Mouse (Mus musculus) intestine, embryonic 14.5 days (tissue): ENCODE measurements around the gene Gm28053. TPM values are rescaled to one million over a fixed set of nuclear protein-coding genes. Genes with fewer than 3 reads are reported as not detected.

Experiments
- ATAC-seq: fragments of 200-750 bp; cut with Nextera tagmentation; replicated peaks from 2 replicates; pipeline ENCODE4 v1.8.0; 2017; ENCODE audit warnings: low read depth, moderate number of reproducible peaks, moderate TSS enrichment, moderate library complexity; ENCODE audit not compliant: low FRiP score, low TSS enrichment
- DNase-seq: peaks from one replicate; pipeline ENCODE4 v3.0.0-alpha.2; 2018; ENCODE audit warnings: low spot score
- H3K27ac ChIP-seq: fragments of 300-500 bp; sonication (generic); 2 replicates; pipeline ENCODE4 v1.5.1; 2014; ENCODE audit warnings: low read depth, mild to moderate bottlenecking, control low read depth
- H3K27me3 ChIP-seq: fragments of 300-500 bp; sonication (generic); replicated peaks from 2 replicates; pipeline ENCODE4 v1.6.1; 2014; ENCODE audit warnings: low read length, control low read depth; ENCODE audit not compliant: control insufficient read depth, insufficient read depth
- H3K36me3 ChIP-seq: fragments of 300-500 bp; sonication (generic); 2 replicates; pipeline ENCODE4 v1.6.1; 2014; ENCODE audit warnings: low read length, control low read depth; ENCODE audit not compliant: control insufficient read depth, insufficient read depth
- H3K4me1 ChIP-seq: fragments of 300-500 bp; sonication (generic); replicated peaks from 2 replicates; pipeline ENCODE4 v1.6.1; 2014; ENCODE audit warnings: low read length, control low read depth, mixed read lengths; ENCODE audit not compliant: control insufficient read depth, insufficient read depth
- H3K4me2 ChIP-seq: fragments of 300-500 bp; sonication (generic); 2 replicates; pipeline ENCODE4 v1.6.1; 2014; ENCODE audit warnings: low read length
- H3K4me3 ChIP-seq: fragments of 300-500 bp; sonication (generic); 2 replicates; pipeline ENCODE4 v1.5.1; 2014; ENCODE audit warnings: low read depth, low read length, control low read depth, mixed read lengths
- H3K9ac ChIP-seq: fragments of 300-500 bp; sonication (generic); 2 replicates; pipeline ENCODE4 v1.6.1; 2014; ENCODE audit warnings: mild to moderate bottlenecking, low read length
- H3K9me3 ChIP-seq: fragments of 300-500 bp; sonication (generic); 2 replicates; pipeline ENCODE4 v1.6.1; 2016; ENCODE audit warnings: low read length, control low read depth; ENCODE audit not compliant: control insufficient read depth
- WGBS: fragments of 180-500 bp; shearing (Covaris S2); extraction: QIAGEN DNeasy Blood & Tissue Kit; methylation state at CpG from one replicate; pipeline ENCODE4 v1.1.7; 2014; 5-methylcytosine and 5-hydroxymethylcytosine counted together
- polyA plus RNA-seq: library from polyadenylated mRNA; unstranded; fragments of >200 nt; fragmentation: Nextera tagmentation; extraction: Ambion mirVana; gene quantifications from 2 replicates; pipeline ENCODE4 v1.2.1, GENCODE M21; 2014

The Gm28053 gene
- polyA plus RNA-seq, 1 experiment from 2014 or later = 4.9 TPM

DNA sequence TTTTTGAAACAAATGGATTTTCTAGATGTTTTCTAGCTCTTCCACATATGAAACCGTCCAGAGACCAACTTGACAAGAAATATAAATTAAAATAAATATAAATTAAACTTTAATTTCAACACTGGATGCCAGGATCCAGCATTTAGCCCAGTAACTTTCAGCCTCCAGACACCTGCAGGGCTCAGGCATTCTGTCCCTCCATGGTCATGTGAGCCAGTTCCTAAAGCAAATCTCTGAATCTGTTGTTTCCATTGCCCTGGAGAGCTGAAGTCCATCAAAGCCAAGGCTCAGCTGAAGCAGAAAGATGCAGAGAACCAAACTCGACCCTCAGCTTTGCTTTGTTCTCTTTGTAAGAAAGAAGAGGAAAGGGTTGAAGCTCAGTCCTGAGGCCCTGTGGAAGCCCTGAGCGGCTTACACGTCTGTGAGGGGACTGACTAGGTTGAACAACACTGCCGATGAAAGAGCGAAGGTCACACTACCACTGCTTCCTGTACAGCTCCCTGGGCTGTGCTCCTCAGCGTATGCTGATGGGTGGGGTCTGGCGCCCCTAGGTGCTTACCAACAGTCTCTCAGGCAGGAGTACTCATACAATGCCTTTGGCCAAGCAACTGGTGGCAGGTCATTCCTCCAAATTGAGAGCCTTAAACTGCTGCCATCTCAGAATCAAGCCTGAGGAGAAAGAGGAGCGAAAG, 49.9 kb downstream of the Gm28053 start:
- Histone ChIP-seq H3K4me3 (no peak overlapping the region), H3K9me3 (no peaks in the 10 kb centered on the region), H3K27ac (no peak overlapping the region), H3K9ac (no peak overlapping the region), H3K36me3 (no peaks in the 10 kb centered on the region), H3K4me1 (no peaks in the 10 kb centered on the region), H3K27me3 (no peaks in the 10 kb centered on the region), H3K4me2 (no peak overlapping the region)
- DNase-seq = no peak
- WGBS = 63% methylated on average over 9 of the region's 9 CpGs
- no peak for ATAC-seq

DNA sequence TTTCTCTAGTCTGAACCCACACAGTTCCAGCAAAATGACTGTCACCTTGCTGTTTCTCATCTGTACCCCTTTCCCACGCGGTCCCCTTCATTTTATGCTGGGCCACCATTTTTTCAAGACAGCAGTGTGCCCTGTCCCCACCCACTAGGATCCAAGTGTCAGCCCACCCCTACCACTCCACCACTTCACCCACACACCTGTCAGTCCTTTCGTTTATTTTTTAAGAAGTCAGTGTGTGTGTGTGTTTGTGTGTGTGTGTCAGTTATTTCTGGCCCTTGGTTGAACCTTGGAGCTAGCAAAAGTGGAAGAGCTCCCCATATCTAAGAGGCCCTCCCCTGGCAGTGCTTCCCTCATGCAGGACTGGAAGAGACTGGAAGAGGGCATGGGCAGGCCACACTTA, 50.5 kb downstream of the Gm28053 start:
- ATAC-seq = no peak
- 84% methylated on average over 3 of the region's 3 CpGs for WGBS
- Histone ChIP-seq H3K4me3 (no peak overlapping the region), H3K36me3 (no peaks in the 10 kb centered on the region), H3K4me1 (no peaks in the 10 kb centered on the region), H3K4me2 (no peak overlapping the region), H3K27me3 (no peaks in the 10 kb centered on the region), H3K9ac (no peak overlapping the region), H3K9me3 (no peaks in the 10 kb centered on the region), H3K27ac (no peak overlapping the region)
- peak; percentile 42 for DNase-seq

DNA sequence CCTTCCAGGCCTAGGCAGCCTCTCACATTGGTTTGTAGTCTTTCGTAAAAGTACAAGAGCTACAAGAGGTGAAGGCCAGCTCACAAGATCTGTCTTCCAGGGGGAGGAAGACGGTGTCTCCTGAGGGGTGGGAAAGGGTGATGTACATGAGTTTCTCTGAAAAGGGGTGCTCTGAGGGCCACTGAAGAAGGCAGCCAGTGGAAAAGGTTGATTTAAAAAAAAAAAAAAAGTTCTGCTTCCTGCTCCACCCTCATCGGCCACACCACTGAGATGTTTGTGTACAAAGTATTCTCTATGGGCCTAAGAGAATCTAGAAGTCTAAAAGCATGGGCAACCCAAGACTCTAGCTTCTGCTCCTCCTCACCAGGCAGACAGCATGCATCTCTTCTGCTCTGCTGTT, 52.3 kb downstream of the Gm28053 start, which contains the start of gene Gimap3:
Gene Gimap3 (minus strand): TSS at position 156 of the 400 bp plus-strand sequence.
- 80% methylated on average over 3 of the region's 3 CpGs for WGBS
- Histone ChIP-seq H3K27ac (no peak within 1 kb of the TSS), H3K4me2 (no peak within 1 kb of the TSS), H3K4me3 (no peak within 1 kb of the TSS), H3K36me3 (no peaks in the 10 kb centered on the region), H3K9me3 (no peaks in the 10 kb centered on the region), H3K9ac (no peak within 1 kb of the TSS), H3K27me3 (no peaks in the 10 kb centered on the region), H3K4me1 (no peaks in the 10 kb centered on the region)
- ATAC-seq = no peak
- DNase-seq = no peak

- no peak overlapping the region for H3K4me3 ChIP-seq
- H3K4me1 ChIP-seq = no peaks in the 10 kb centered on the region
- H3K27me3 ChIP-seq = no peaks in the 10 kb centered on the region
- no peaks in the 10 kb centered on the region for H3K9me3 ChIP-seq
- DNase-seq (peak; percentile 93), ATAC-seq (no peak; the same call in 1 of the 2 replicates)
- no peak overlapping the region for H3K4me2 ChIP-seq
- H3K9ac ChIP-seq = no peak overlapping the region
- H3K27ac ChIP-seq = no peak overlapping the region
- 11% methylated on average over 8 of the region's 8 CpGs for WGBS
- H3K36me3 ChIP-seq = no peaks in the 10 kb centered on the region
Measured at GRCm38 (mm10) chr6:48772030-48772429, 53.6 kb downstream of the Gm28053 start.

- H3K4me1 ChIP-seq = 0 out of 2 replicates have a peak, but pooled peaks cover 5% of the 10 kb centered on the region
Measured at GRCm38 (mm10) chr6:48784406-48784805, 66.0 kb downstream of the Gm28053 start.

GRCm38 (mm10) chr6:48785189-48785588, 66.8 kb downstream of the Gm28053 start:
- no peak for ATAC-seq

More at GRCm38 (mm10) chr6:48784406-48784805, 66.0 kb downstream of the Gm28053 start:
- whole genome bisulfite sequencing = 96% methylated on average over 1 of the region's 1 CpGs
- H3K4me3 ChIP-seq = no peak overlapping the region
- H3K27ac ChIP-seq = no peak overlapping the region
- ATAC-seq (no peak), DNase-seq (no peak)
- 0 out of 2 replicates have a peak, but pooled peaks cover 2% of the 10 kb centered on the region for H3K9me3 ChIP-seq
- H3K4me2 ChIP-seq = no peak overlapping the region
- H3K9ac ChIP-seq = no peak overlapping the region
- no peaks in the 10 kb centered on the region for H3K27me3 ChIP-seq
- H3K36me3 ChIP-seq = no peaks in the 10 kb centered on the region

GRCm38 (mm10) chr6:48785601-48786000, 67.2 kb downstream of the Gm28053 start:
- ATAC-seq (no peak), DNase-seq (no peak)
- H3K4me3 ChIP-seq = no peak overlapping the region
- no peak overlapping the region for H3K4me2 ChIP-seq
- no peaks in the 10 kb centered on the region for H3K9me3 ChIP-seq
- no peaks in the 10 kb centered on the region for H3K27me3 ChIP-seq
- H3K9ac ChIP-seq = no peak overlapping the region
- H3K36me3 ChIP-seq = no peaks in the 10 kb centered on the region
- WGBS = 70% methylated on average over 2 of the region's 2 CpGs
- no peak overlapping the region for H3K27ac ChIP-seq
- H3K4me1 ChIP-seq = 0 out of 2 replicates have a peak, but pooled peaks cover 5% of the 10 kb centered on the region

More at GRCm38 (mm10) chr6:48785189-48785588, 66.8 kb downstream of the Gm28053 start:
- WGBS = 52% methylated on average over 1 of the region's 1 CpGs
- no peak for DNase-seq
- Histone ChIP-seq H3K27ac (no peak overlapping the region), H3K4me2 (no peak overlapping the region), H3K36me3 (no peaks in the 10 kb centered on the region), H3K4me3 (no peak overlapping the region), H3K9ac (no peak overlapping the region), H3K4me1 (0 out of 2 replicates have a peak, but pooled peaks cover 5% of the 10 kb centered on the region), H3K27me3 (no peaks in the 10 kb centered on the region), H3K9me3 (no peaks in the 10 kb centered on the region)

DNA sequence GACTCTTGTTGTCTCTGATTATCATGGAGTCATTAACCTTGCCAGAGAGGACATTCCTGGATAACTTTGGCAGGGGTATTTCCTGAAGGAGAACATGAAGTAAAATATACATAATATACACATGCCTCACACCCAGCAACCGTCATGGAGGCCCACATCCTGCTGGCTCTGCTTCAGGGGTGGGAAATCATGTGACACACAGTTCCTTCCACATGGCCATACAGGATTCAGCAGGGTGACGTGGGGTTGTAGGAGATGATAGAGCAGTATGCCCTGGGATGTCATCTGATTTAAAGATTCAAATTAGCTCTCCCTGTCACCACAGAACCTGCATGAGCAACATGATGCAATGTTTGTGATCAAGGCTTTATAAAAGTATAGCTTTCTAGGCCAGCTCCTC, 69.5 kb downstream of the Gm28053 start:
- WGBS = 63% methylated on average over 2 of the region's 2 CpGs
- ATAC-seq = no peak
- no peaks in the 10 kb centered on the region for H3K36me3 ChIP-seq
- DNase-seq = no peak
- 0 out of 2 replicates have a peak, but pooled peaks cover 5% of the 10 kb centered on the region for H3K4me1 ChIP-seq
- no peak overlapping the region for H3K4me3 ChIP-seq
- no peaks in the 10 kb centered on the region for H3K9me3 ChIP-seq
- no peak overlapping the region for H3K27ac ChIP-seq
- no peak overlapping the region for H3K9ac ChIP-seq
- H3K27me3 ChIP-seq = no peaks in the 10 kb centered on the region
- no peak overlapping the region for H3K4me2 ChIP-seq

GRCm38 (mm10) chr6:48801897-48802296, 83.5 kb downstream of the Gm28053 start:
- Histone ChIP-seq H3K4me2 (no peak overlapping the region), H3K36me3 (no peaks in the 10 kb centered on the region), H3K27me3 (no peaks in the 10 kb centered on the region), H3K27ac (no peak overlapping the region), H3K4me1 (no peaks in the 10 kb centered on the region), H3K9me3 (0 out of 2 replicates have a peak, but pooled peaks cover 3% of the 10 kb centered on the region), H3K9ac (no peak overlapping the region), H3K4me3 (no peak overlapping the region)
- DNase-seq (no peak), ATAC-seq (no peak)
- WGBS = 92% methylated on average over 1 of the region's 1 CpGs
